Mouse (Mus musculus) liver, postnatal 0 days (tissue): ENCODE measurements at regions not wholly inside any gene's neighbourhood (a gene's known extent, or its start where the extent isn't known, plus 50 kb on each side); places are given as distances from the start of the nearest gene placed in this dataset.

ENCODE experiments used
- ATAC-seq: fragments of 200-750 bp; cut with Nextera tagmentation; 2 replicates; pipeline ENCODE4 v1.8.0; 2017; ENCODE audit warnings: mild to moderate bottlenecking, moderate library complexity
- DNase-seq: peaks from one replicate; pipeline ENCODE4 v3.0.0-alpha.2; 2016
- H3K27ac ChIP-seq: fragments of 300-500 bp; sonication (generic); 2 replicates; pipeline ENCODE4 v1.5.1; 2014; ENCODE audit warnings: antibody characterized with exemption, moderate library complexity, mild to moderate bottlenecking, low read depth
- H3K27me3 ChIP-seq: fragments of 300-500 bp; sonication (generic); 2 replicates; pipeline ENCODE4 v1.6.1; 2014; ENCODE audit warnings: low read length, control low read depth, mixed read lengths; ENCODE audit not compliant: insufficient read depth
- H3K36me3 ChIP-seq: fragments of 300-500 bp; sonication (generic); replicated peaks from 2 replicates; pipeline ENCODE4 v1.6.1; 2014; ENCODE audit warnings: mild to moderate bottlenecking, control low read depth, low read length, moderate library complexity, mixed read lengths; ENCODE audit not compliant: insufficient read depth
- H3K4me1 ChIP-seq: fragments of 300-500 bp; sonication (generic); 2 replicates; pipeline ENCODE4 v1.6.1; 2014; ENCODE audit warnings: antibody characterized with exemption, mild to moderate bottlenecking, control low read depth; ENCODE audit not compliant: insufficient read depth
- H3K4me2 ChIP-seq: fragments of 300-500 bp; sonication (generic); 2 replicates; pipeline ENCODE4 v1.6.1; 2014; ENCODE audit warnings: low read depth, mild to moderate bottlenecking, low read length, moderate library complexity, mixed read lengths
- H3K4me3 ChIP-seq: fragments of 300-500 bp; sonication (generic); 2 replicates; pipeline ENCODE4 v1.5.1; 2014; ENCODE audit warnings: low read depth, low read length
- H3K9ac ChIP-seq: fragments of 300-500 bp; sonication (generic); replicated peaks from 2 replicates; pipeline ENCODE4 v1.6.1; 2014; ENCODE audit warnings: mild to moderate bottlenecking, moderate library complexity
- H3K9me3 ChIP-seq: fragments of 300-500 bp; sonication (generic); 2 replicates; pipeline ENCODE4 v1.6.1; 2016; ENCODE audit warnings: mild to moderate bottlenecking, control low read depth, low read length, mixed read lengths
- CTCF ChIP-seq: sonication (generic); IDR thresholded peaks from 2 replicates; pipeline ENCODE4 v1.5.1; 2016; ENCODE audit warnings: antibody characterized with exemption, low read depth
- EP300 ChIP-seq: IDR thresholded peaks from 2 replicates; pipeline ENCODE4 v1.6.1; 2016; ENCODE audit warnings: antibody characterized with exemption, low read depth, mild to moderate bottlenecking
- WGBS: fragments of 180-500 bp; shearing (Covaris S2); extraction: QIAGEN DNeasy Blood & Tissue Kit; methylation state at CpG from one replicate; pipeline ENCODE4 v1.1.7; 2014; ENCODE audit not compliant: insufficient replicate concordance; 5-methylcytosine and 5-hydroxymethylcytosine counted together

GRCm38 (mm10) chr17:84119221-84120017, 68.3 kb downstream of the Zfp36l2 start:
- H3K4me1 ChIP-seq: peaks cover 45% of the 10 kb centered on the region
- no peak overlapping the region for H3K4me3 ChIP-seq
- DNase-seq (peak; percentile 76), ATAC-seq (peak; percentile 59)
- WGBS: 44% methylated on average over 16 of the region's 16 CpGs
- no peaks in the 10 kb centered on the region for H3K36me3 ChIP-seq
- H3K27me3 ChIP-seq: no peaks in the 10 kb centered on the region
- peak overlapping the region; percentile 24; the same call in 1 of the 2 replicates for H3K4me2 ChIP-seq
- TF ChIP-seq CTCF (no peak), EP300 (peak; percentile 91)
- peak overlapping the region; percentile 36; the same call in 1 of the 2 replicates for H3K9ac ChIP-seq
- no peaks in the 10 kb centered on the region for H3K9me3 ChIP-seq
- H3K27ac ChIP-seq: peak overlapping the region; percentile 92

- H3K4me2 ChIP-seq: peak overlapping the region; percentile 24; the same call in 1 of the 2 replicates
- H3K9ac ChIP-seq: peak overlapping the region; percentile 36
- ATAC-seq: no peak
- no peaks in the 10 kb centered on the region for H3K27me3 ChIP-seq
- no peak for DNase-seq
- H3K4me3 ChIP-seq: no peak overlapping the region
- H3K4me1 ChIP-seq: peaks cover 50% of the 10 kb centered on the region
- WGBS: 47% methylated on average over 1 of the region's 1 CpGs
- H3K36me3 ChIP-seq: no peaks in the 10 kb centered on the region
- H3K9me3 ChIP-seq: no peaks in the 10 kb centered on the region
- TF ChIP-seq CTCF (no peak), EP300 (no peak)
- H3K27ac ChIP-seq: peak overlapping the region; percentile 92
Measured at GRCm38 (mm10) chr17:84118781-84119180, 69.0 kb downstream of the Zfp36l2 start.

- peak overlapping the region; percentile 36; the same call in 1 of the 2 replicates for H3K9ac ChIP-seq
- 45% methylated on average over 4 of the region's 4 CpGs for WGBS
- H3K4me2 ChIP-seq: 0 out of 2 replicates have a peak overlapping the region, but pooled peaks have one; percentile 24
- peaks cover 55% of the 10 kb centered on the region for H3K4me1 ChIP-seq
- no peak; the same call in 1 of the 2 replicates for ATAC-seq
- no peaks in the 10 kb centered on the region for H3K9me3 ChIP-seq
- no peak for TF ChIP-seq CTCF
- TF ChIP-seq EP300: no peak
- peak overlapping the region; percentile 92 for H3K27ac ChIP-seq
- H3K27me3 ChIP-seq: no peaks in the 10 kb centered on the region
- DNase-seq: no peak
- no peak overlapping the region for H3K4me3 ChIP-seq
- H3K36me3 ChIP-seq: no peaks in the 10 kb centered on the region
Measured at GRCm38 (mm10) chr17:84118271-84118670, 69.5 kb downstream of the Zfp36l2 start.

- ATAC-seq (no peak), DNase-seq (no peak)
- peak overlapping the region; percentile 92 for H3K27ac ChIP-seq
- no peaks in the 10 kb centered on the region for H3K27me3 ChIP-seq
- 7% methylated on average over 1 of the region's 1 CpGs for WGBS
- no peak for TF ChIP-seq CTCF
- no peak for TF ChIP-seq EP300
- H3K9ac ChIP-seq: no peak overlapping the region
- H3K4me3 ChIP-seq: no peak overlapping the region
- no peak overlapping the region for H3K4me2 ChIP-seq
- no peaks in the 10 kb centered on the region for H3K9me3 ChIP-seq
- H3K36me3 ChIP-seq: no peaks in the 10 kb centered on the region
- H3K4me1 ChIP-seq: peaks cover 58% of the 10 kb centered on the region
Measured at GRCm38 (mm10) chr17:84117756-84118155, 70.0 kb downstream of the Zfp36l2 start.

DNA sequence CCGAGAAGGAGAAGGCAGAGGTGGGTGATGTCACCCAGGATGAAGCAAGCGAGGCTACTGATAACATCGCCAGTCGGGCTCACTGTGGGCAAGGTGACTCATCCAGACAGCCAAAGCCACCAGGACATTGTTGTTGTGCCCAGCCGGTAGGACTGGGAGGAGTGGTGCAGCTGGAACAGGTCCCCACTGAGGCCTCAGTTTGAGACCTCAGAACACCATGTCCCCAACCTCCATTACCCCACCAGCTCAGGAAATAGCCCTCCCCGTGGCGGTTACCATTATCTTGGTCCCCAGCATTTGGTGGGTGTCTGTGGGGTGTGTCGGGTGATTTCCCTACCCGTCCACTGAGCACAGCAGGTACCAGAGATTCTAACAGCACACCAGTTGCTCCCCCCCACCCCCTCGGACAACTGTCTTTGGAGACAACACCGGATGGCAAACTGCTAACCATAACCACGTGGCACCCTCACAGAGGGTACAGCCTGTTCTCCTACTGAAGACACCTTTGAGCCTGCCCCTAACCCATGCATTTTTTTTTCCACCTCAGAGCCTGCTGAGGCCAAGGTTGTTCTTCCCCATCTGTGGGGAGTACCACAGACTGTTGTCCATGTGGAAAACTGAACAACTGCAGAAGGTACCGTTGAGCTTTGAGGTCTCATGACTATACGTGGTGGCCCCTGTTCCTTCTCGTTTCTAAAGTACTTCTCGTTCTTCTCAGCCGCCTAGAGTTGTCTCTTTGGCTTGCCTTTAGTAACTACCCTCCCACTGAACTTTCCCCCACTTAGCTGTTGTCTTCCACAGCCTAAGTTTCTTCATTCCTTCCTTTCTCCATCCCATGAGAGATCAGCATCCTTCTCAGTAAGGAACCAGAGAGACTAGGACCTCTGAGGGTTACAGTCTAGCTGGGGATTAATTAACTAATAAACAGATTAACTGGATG, 71.1 kb downstream of the Zfp36l2 start:
- peak overlapping the region; percentile 4; the same call in 1 of the 2 replicates for H3K4me2 ChIP-seq
- ATAC-seq (peak; percentile 66), DNase-seq (peak; percentile 74)
- H3K27ac ChIP-seq: peak overlapping the region; percentile 92
- H3K36me3 ChIP-seq: no peaks in the 10 kb centered on the region
- H3K9me3 ChIP-seq: no peaks in the 10 kb centered on the region
- 30% methylated on average over 17 of the region's 17 CpGs for WGBS
- no peak overlapping the region for H3K4me3 ChIP-seq
- H3K9ac ChIP-seq: 0 out of 2 replicates have a peak overlapping the region, but pooled peaks have one; percentile 12
- H3K4me1 ChIP-seq: peaks cover 63% of the 10 kb centered on the region
- TF ChIP-seq CTCF (no peak), EP300 (peak; percentile 96)
- no peaks in the 10 kb centered on the region for H3K27me3 ChIP-seq

- Histone ChIP-seq H3K27ac (peak overlapping the region; percentile 92), H3K4me3 (no peak overlapping the region), H3K36me3 (no peaks in the 10 kb centered on the region), H3K4me2 (no peak overlapping the region), H3K9ac (0 out of 2 replicates have a peak overlapping the region, but pooled peaks have one; percentile 12), H3K4me1 (peaks cover 63% of the 10 kb centered on the region), H3K27me3 (no peaks in the 10 kb centered on the region), H3K9me3 (no peaks in the 10 kb centered on the region)
- TF ChIP-seq EP300 (no peak), CTCF (no peak)
- ATAC-seq (no peak), DNase-seq (no peak)
- 37% methylated on average over 3 of the region's 3 CpGs for WGBS
Measured at GRCm38 (mm10) chr17:84115957-84116339, 71.8 kb downstream of the Zfp36l2 start.
